Mouse (Mus musculus): ENCODE measurements around the gene Adnp. TPM values are rescaled to one million over a fixed set of nuclear protein-coding genes. Genes with fewer than 3 reads are reported as not detected.

Gene Adnp
- total RNA-seq, 2 experiments from 2014 or later: 146 to 147 TPM

- no peak for DNase-seq
- intact Hi-C loops (cut with DNase I): no loop called here
Observed at GRCm38 (mm10) chr2:168207883-168208282, 971 bp upstream of the Adnp start.

DNA sequence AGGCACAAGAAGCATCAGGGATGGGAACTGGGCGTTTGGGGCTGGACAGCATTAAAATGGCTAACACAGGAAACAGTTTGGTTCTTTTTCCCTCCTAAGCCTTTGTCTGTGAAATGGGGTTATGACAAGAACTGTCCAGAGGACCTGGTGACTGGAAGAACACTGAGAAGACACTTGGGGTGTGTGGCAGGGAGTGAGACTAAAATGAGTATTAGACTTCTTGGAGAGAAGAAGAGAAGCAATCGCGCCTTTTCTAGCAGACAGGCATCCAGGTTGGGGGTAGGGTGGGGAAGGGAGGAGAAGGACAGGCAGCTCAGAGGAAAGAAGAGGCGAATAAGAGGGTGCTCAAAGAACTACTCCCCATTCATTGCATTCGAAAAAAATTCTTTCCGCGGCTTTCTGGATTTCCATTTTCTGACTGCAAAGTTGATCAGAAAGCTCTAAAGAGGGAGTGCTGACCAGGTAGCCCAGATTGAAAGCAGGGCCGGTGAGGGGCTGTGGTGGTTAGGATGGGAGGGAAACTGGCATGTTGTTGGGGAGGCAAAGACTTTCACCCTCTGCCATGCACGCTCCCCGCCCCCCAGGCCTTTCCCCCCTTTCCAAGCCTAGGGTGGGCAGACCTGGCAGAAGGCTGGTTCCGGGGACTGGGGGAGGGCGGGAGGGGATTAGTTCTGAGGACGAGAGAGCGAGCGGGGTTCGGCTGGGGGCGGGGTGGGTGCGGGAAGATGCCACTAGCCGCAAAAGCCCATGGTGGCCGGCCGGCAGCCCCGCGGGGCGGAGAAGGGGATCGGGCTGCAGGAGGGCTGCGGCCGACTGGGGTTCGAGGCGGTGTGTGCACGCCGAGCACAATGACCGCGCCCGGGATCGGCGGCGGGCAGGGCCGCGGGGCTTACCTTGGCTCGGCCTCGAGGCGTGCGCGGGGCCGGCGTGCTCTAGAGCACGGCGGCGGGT lies 956 bp downstream of the Adnp start:
- peak; percentile 55 for DNase-seq
- intact Hi-C loops (cut with DNase I): loop anchor here (1.0 kb wide), 1 partner anchor 78 kb away; no protein-coding TSS in a partner anchor

GRCm38 (mm10) chr2:168205265-168205664 lies 1.6 kb downstream of the Adnp start:
- intact Hi-C loops (cut with DNase I): loop anchor here (1.0 kb wide), 1 partner anchor 77 kb away; no protein-coding TSS in a partner anchor
- peak; percentile 95 for DNase-seq

GRCm38 (mm10) chr2:168204476-168204999 lies 2.4 kb downstream of the Adnp start:
- DNase-seq: no peak
- intact Hi-C loops (cut with DNase I): no loop called here

GRCm38 (mm10) chr2:168200014-168200691 lies 6.8 kb downstream of the Adnp start:
- intact Hi-C loops (cut with DNase I): no loop called here
- no peak for DNase-seq

GRCm38 (mm10) chr2:168199476-168199875 lies 7.4 kb downstream of the Adnp start:
- no peak for DNase-seq
- intact Hi-C loops (cut with DNase I): no loop called here

DNA sequence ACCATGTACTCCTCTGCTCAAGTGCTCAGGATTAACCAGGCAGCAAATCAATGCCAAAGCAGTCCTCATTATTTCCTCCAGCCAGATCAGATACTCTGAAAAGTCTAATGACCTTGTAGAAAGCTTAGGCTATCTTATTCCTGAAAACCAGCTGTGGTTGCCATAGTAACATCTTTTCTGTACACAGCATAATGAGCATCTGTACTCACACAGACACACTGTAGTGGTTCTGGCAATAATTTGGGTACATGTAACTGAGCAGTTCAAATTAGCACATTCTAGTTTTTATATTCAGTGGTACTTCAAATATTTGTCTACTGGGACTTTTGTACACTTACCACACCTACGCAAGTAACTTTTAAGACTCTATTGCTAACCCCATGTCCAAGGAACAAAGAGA lies 8.5 kb downstream of the Adnp start:
- intact Hi-C loops (cut with DNase I): no loop called here
- DNase-seq: no peak

- intact Hi-C loops (cut with DNase I): no loop called here
- DNase-seq: no peak
Observed at GRCm38 (mm10) chr2:168195721-168196120, 11.2 kb downstream of the Adnp start.

DNA sequence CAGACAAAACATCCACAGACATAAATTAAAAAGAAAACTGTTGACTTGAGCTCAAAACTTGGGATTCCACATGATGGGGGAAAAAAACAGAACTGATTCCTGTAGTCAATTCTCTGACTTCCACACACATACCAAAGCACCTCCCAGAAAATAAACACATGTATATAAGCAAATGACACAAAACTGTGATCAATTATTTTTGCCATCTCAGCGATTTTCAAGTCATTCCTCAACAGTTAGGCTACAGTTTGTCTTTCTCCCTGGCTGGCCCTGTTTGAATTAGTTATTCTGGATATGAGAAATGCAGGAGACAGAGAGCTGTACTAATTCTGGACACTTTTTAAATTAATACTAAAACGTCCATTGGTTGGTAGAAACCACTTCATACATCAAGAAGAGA lies 13.2 kb downstream of the Adnp start:
- DNase-seq: no peak
- intact Hi-C loops (cut with DNase I): no loop called here

DNA sequence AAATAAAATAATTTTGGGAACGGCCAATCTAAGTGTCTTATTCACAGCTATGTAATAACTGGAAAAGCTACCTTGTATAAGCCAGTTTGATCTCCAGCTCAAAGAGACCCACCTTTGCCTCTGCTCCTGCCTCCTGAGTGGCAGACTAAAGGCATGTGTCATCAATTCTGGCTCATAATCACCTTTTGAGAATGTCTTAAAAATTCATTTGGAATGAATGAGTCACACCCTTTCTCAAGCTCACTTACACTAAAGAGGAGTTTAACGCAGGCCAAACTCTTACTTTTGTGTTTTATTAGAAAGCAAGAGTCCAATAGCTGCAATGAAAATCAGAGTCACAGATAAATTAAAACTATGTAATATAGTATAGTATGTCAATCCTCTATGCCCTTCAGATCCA lies 15.1 kb downstream of the Adnp start:
- intact Hi-C loops (cut with DNase I): no loop called here
- no peak for DNase-seq

GRCm38 (mm10) chr2:168175946-168176345 lies 31.0 kb downstream of the Adnp start:
- DNase-seq: no peak
- intact Hi-C loops (cut with DNase I): no loop called here

GRCm38 (mm10) chr2:168170167-168170685 lies 36.7 kb downstream of the Adnp start:
- intact Hi-C loops (cut with DNase I): no loop called here
- no peak for DNase-seq

GRCm38 (mm10) chr2:168169800-168170113 lies 37.2 kb downstream of the Adnp start:
- no peak for DNase-seq
- intact Hi-C loops (cut with DNase I): no loop called here

GRCm38 (mm10) chr2:168168892-168169799 lies 37.8 kb downstream of the Adnp start:
- intact Hi-C loops (cut with DNase I): no loop called here
- no peak for DNase-seq

GRCm38 (mm10) chr2:168167781-168168180 lies 39.1 kb downstream of the Adnp start:
- intact Hi-C loops (cut with DNase I): no loop called here

GRCm38 (mm10) chr2:168166750-168167460 lies 40.0 kb downstream of the Adnp start:
- no peak for DNase-seq
- intact Hi-C loops (cut with DNase I): no loop called here

More at GRCm38 (mm10) chr2:168167781-168168180, 39.1 kb downstream of the Adnp start:
- DNase-seq: no peak

DNA sequence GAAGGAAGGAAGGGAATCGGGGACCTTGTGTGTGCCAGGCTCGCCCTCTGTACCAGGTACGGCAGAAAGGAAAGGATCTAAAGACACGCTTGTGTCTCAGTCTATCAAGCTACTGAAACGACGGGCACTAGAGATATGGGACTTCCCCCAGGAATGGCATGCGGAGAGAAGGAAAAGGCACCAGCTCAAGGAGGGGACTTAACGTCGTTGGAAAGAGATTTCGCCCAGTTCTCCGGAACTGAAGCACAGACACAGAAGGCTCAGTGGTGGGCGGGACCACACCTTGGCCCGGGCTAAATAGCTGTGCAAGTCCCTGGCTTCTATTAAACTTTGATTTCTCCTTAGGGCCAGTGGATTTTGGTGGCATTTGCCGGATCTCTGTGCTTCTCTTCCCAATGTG lies 44.9 kb downstream of the Adnp start:
- intact Hi-C loops (cut with DNase I): no loop called here
- DNase-seq: no peak

DNA sequence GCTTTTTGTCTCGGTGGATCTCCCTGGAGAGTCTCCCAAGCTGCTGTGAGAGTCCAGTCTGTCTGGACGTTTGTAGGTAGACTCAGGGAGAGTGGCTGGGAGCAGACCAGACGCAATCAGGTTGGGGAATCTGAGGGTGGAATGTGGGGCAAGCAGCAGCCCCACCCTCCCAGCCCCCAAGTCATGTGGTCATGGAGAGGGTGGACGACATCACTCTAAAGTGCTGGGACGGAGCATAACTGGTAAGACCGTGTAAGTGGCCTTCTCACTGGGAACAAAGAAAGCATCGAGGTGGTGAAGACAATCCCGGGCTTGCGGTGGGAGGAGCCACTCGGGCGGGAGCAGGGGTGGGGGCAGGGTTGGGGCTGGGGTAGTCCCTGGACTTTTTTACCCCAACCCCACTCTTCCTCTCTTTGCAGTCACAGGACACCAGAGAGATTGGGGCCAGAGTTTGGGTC lies 45.4 kb downstream of the Adnp start:
- DNase-seq: no peak
- intact Hi-C loops (cut with DNase I): no loop called here

DNA sequence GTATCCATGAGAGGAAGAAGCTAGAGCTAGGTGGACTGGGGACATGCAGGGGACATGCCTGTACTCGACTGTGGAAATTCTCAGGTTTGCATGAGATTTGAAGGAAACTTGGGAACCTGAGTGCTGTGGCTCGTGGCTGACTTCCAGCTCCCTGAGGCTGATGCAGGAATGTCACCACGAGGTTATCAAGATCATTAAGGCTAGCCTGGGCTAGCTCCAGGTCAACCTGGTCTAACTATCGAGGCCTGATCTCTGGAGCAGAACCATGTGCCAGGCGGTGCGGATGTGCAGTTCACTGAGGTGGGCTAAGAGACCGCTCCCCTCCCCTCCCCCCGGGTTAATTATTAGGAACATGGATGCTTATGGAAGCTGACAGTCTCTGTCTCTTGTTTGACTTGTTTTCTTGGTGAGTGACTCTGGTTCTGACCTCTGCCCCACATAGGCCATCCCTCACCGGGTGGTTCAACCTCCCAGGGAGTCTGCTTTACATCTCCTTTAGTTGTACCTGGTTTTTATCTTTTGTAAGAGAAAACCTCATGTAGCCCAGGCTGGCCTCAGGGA lies 46.5 kb downstream of the Adnp start:
- intact Hi-C loops (cut with DNase I): no loop called here
- no peak for DNase-seq

Data from left cerebral cortex, postnatal 4 days (tissue).